Mouse (Mus musculus) heart, embryonic 13.5 days (tissue): ENCODE results near the gene Srr. TPM values are rescaled to one million over a fixed set of nuclear protein-coding genes. Genes with fewer than 3 reads are reported as not detected.

Source experiments
- ATAC-seq: fragments of 200-750 bp; cut with Nextera tagmentation; 2 replicates; pipeline ENCODE4 v1.8.0; 2017; ENCODE audit warnings: moderate TSS enrichment; ENCODE audit not compliant: insufficient number of reproducible peaks, low FRiP score, low TSS enrichment; ENCODE audit errors: extremely low read depth
- H3K27ac ChIP-seq: fragments of 300-500 bp; sonication (generic); replicated peaks from 2 replicates; pipeline ENCODE4 v1.5.1; 2015; ENCODE audit warnings: moderate library complexity, mild to moderate bottlenecking, inconsistent platforms
- H3K27me3 ChIP-seq: fragments of 300-500 bp; sonication (generic); replicated peaks from 2 replicates; pipeline ENCODE4 v1.6.1; 2015; ENCODE audit warnings: mild to moderate bottlenecking, inconsistent platforms
- H3K36me3 ChIP-seq: fragments of 300-500 bp; sonication (generic); 2 replicates; pipeline ENCODE4 v1.6.1; 2015; ENCODE audit warnings: mild to moderate bottlenecking, inconsistent platforms
- H3K4me1 ChIP-seq: fragments of 300-500 bp; sonication (generic); 2 replicates; pipeline ENCODE4 v1.6.1; 2015; ENCODE audit warnings: inconsistent platforms
- H3K4me2 ChIP-seq: fragments of 300-500 bp; sonication (generic); 2 replicates; pipeline ENCODE4 v1.6.1; 2015; ENCODE audit warnings: inconsistent platforms, mild to moderate bottlenecking, moderate library complexity
- H3K4me3 ChIP-seq: fragments of 300-500 bp; sonication (generic); 2 replicates; pipeline ENCODE4 v1.5.1; 2015; ENCODE audit warnings: moderate library complexity, mild to moderate bottlenecking, inconsistent platforms
- H3K9ac ChIP-seq: fragments of 300-500 bp; sonication (generic); 2 replicates; pipeline ENCODE4 v1.6.1; 2015; ENCODE audit warnings: inconsistent platforms, mild to moderate bottlenecking, moderate library complexity
- H3K9me3 ChIP-seq: fragments of 300-500 bp; sonication (generic); 2 replicates; pipeline ENCODE4 v1.6.1; 2016; ENCODE audit warnings: inconsistent platforms
- WGBS: fragments of 180-500 bp; shearing (Covaris S2); methylation state at CpG from one replicate; pipeline ENCODE4 v1.1.7; 2015; ENCODE audit warnings: mixed read lengths; 5-methylcytosine and 5-hydroxymethylcytosine counted together
- polyA plus RNA-seq: library from polyadenylated mRNA; unstranded; fragments of >200 nt; fragmentation: Nextera tagmentation; extraction: Ambion mirVana; gene quantifications from 2 replicates; pipeline ENCODE4 v1.2.1, GENCODE M21; 2015

Gene Srr
- polyA plus RNA-seq, 1 experiment from 2014 or later, result 16.6 TPM

- H3K4me2 ChIP-seq, result no peak overlapping the region
- H3K27me3 ChIP-seq, result no peaks in the 10 kb centered on the region
- no peak overlapping the region for H3K9ac ChIP-seq
- peaks cover 82% of the 10 kb centered on the region for H3K36me3 ChIP-seq
- H3K4me3 ChIP-seq, result no peak overlapping the region
- no peak overlapping the region for H3K27ac ChIP-seq
- H3K4me1 ChIP-seq, result peaks cover 22% of the 10 kb centered on the region
- no peak for ATAC-seq
- WGBS, result 91% methylated on average over 5 of the region's 5 CpGs
- H3K9me3 ChIP-seq, result no peaks in the 10 kb centered on the region
These were observed 23.3 kb downstream of the Srr start for GRCm38 (mm10) chr11:74902416-74902815.

DNA sequence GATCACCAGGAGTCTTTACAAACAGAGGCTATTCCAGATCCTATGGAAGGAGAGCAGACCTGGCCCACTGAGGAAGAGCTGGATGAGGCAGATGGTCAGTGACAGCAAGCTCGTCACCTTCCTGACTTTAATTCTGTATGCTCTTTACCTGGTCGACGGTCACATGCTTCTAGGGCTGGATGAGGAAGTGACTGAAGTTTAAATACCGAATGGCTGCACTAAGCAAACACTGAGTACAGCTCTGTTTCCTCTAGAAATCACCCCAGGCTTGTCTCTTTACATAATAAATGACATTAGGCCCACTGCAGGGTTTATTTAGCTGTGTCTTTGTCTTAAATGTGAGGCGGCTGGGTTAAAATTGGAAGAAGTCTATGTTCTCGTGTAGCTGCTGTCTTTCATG lies 24.2 kb downstream of the Srr start:
- Histone ChIP-seq H3K27me3 (no peaks in the 10 kb centered on the region), H3K36me3 (peaks cover 73% of the 10 kb centered on the region), H3K9me3 (no peaks in the 10 kb centered on the region), H3K4me3 (no peak overlapping the region), H3K4me1 (peaks cover 22% of the 10 kb centered on the region), H3K9ac (no peak overlapping the region), H3K27ac (no peak overlapping the region), H3K4me2 (no peak overlapping the region)
- 86% methylated on average over 6 of the region's 6 CpGs for WGBS
- ATAC-seq, result no peak

DNA sequence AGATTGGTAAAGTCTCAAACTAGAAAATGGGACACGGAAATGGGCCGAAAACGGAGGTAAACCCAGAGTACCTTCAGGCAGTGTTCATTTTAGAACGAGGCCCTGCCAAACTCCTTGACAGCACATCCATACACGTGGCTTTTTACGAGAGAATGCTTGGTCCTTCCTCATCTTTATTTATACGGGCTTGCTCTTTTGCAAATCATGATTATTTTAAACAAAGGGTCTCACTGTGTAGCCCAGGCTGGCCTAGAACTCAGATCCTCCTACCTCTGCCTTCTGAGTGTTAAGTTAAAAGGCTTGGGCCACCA lies 27.3 kb downstream of the Srr start:
- Histone ChIP-seq H3K9me3 (no peaks in the 10 kb centered on the region), H3K27ac (peak overlapping the region; percentile 85)
- WGBS, result under 1% methylated on average over 7 of the region's 7 CpGs

DNA sequence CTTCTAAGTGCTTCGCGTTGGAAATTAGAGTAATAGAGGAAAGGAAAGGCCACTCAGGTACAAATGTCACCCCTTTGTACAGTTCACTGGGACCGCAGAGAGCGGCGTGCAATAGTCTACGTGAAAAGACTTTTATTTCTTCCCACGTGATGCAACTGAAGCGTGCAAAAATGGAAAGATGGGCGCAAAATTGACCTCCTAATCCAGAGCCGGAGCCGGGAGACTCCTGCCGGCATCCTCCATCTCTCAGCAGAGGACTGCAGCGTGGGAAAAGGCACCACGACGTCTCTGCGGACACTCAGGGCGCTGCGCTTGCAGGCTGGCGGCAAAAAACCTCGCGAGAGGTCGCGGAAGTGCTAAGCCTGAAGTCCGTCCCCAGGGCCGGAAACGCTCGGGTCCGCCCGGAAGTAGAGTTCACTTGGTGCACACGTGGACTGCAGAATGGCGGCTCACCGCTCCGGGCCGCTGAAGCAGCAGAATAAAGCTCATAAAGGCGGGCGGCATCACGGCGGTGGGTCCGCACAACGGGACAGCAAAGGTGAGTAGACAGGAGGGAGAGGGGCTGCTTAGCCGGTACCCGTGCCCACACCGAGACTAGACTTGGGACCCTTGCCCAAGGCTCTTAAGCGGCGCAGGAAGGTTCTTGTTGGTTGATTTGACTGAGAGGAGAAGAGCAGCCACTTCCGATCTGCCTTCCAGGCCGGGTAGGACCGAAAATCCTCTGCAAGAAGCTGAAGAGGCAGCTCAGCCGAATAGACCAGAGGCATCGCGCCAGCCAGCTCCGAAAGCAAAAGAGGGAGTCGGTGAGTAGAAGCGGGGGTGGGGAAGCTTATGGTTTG lies 27.9 kb downstream of the Srr start, which contains the start of gene Tsr1:
Gene Tsr1 (plus strand): TSS at position 394 of the 839 bp plus-strand sequence.
- H3K4me3 ChIP-seq, result peak within 1 kb of the TSS; percentile 82
- no peaks in the 10 kb centered on the region for H3K9me3 ChIP-seq
- H3K27me3 ChIP-seq, result no peaks in the 10 kb centered on the region
- peak within 1 kb of the TSS; percentile 88 for H3K4me2 ChIP-seq
- peak; percentile 57 for ATAC-seq
- H3K4me1 ChIP-seq, result peaks cover 34% of the 10 kb centered on the region
- H3K9ac ChIP-seq, result peak within 1 kb of the TSS; percentile 93
- WGBS, result under 1% methylated on average over 54 of the region's 54 CpGs
- H3K36me3 ChIP-seq, result peaks cover 36% of the 10 kb centered on the region
- H3K27ac ChIP-seq, result peak within 1 kb of the TSS; percentile 85

More for the DNA sequence above, 27.3 kb downstream of the Srr start:
- no peak for ATAC-seq
- peak overlapping the region; percentile 82 for H3K4me3 ChIP-seq
- peak overlapping the region; percentile 93 for H3K9ac ChIP-seq
- peak overlapping the region; percentile 88 for H3K4me2 ChIP-seq
- peaks cover 42% of the 10 kb centered on the region for H3K36me3 ChIP-seq
- H3K27me3 ChIP-seq, result no peaks in the 10 kb centered on the region
- peaks cover 34% of the 10 kb centered on the region for H3K4me1 ChIP-seq

GRCm38 (mm10) chr11:74896901-74897677 lies 28.7 kb downstream of the Srr start, which contains the start of gene Sgsm2:
TSS of gene Sgsm2 (minus strand) at chr11:74897060.
- peak within 1 kb of the TSS; percentile 82 for H3K4me3 ChIP-seq
- H3K9ac ChIP-seq, result peak within 1 kb of the TSS; percentile 93
- peak within 1 kb of the TSS; percentile 85 for H3K27ac ChIP-seq
- H3K27me3 ChIP-seq, result no peaks in the 10 kb centered on the region
- H3K9me3 ChIP-seq, result no peaks in the 10 kb centered on the region
- peaks cover 34% of the 10 kb centered on the region for H3K4me1 ChIP-seq
- ATAC-seq, result peak; percentile 52; the same call in 1 of the 2 replicates
- under 1% methylated on average over 53 of the region's 74 CpGs for WGBS
- peaks cover 28% of the 10 kb centered on the region for H3K36me3 ChIP-seq
- peak within 1 kb of the TSS; percentile 88 for H3K4me2 ChIP-seq

GRCm38 (mm10) chr11:74895980-74896900 lies 29.5 kb downstream of the Srr start:
- H3K27ac ChIP-seq, result peak overlapping the region; percentile 85
- H3K4me1 ChIP-seq, result peaks cover 34% of the 10 kb centered on the region
- WGBS, result under 1% methylated on average over 52 of the region's 55 CpGs

GRCm38 (mm10) chr11:74894619-74895018 lies 31.1 kb downstream of the Srr start:
- peaks cover 24% of the 10 kb centered on the region for H3K4me1 ChIP-seq
- H3K9me3 ChIP-seq, result no peaks in the 10 kb centered on the region
- peaks cover 6% of the 10 kb centered on the region for H3K36me3 ChIP-seq
- no peak for ATAC-seq
- H3K4me3 ChIP-seq, result no peak overlapping the region
- H3K27ac ChIP-seq, result no peak overlapping the region
- 76% methylated on average over 4 of the region's 4 CpGs for WGBS
- no peak overlapping the region for H3K4me2 ChIP-seq
- H3K27me3 ChIP-seq, result no peaks in the 10 kb centered on the region
- no peak overlapping the region for H3K9ac ChIP-seq

More at GRCm38 (mm10) chr11:74895980-74896900, 29.5 kb downstream of the Srr start:
- Histone ChIP-seq H3K36me3 (peaks cover 22% of the 10 kb centered on the region), H3K27me3 (no peaks in the 10 kb centered on the region), H3K9ac (peak overlapping the region; percentile 93), H3K4me2 (peak overlapping the region; percentile 88), H3K9me3 (no peaks in the 10 kb centered on the region), H3K4me3 (peak overlapping the region; percentile 82)
- peak; percentile 40; the same call in 1 of the 2 replicates for ATAC-seq

- no peak overlapping the region for H3K9ac ChIP-seq
- no peak for ATAC-seq
- no peaks in the 10 kb centered on the region for H3K9me3 ChIP-seq
- H3K4me3 ChIP-seq, result no peak overlapping the region
- WGBS, result 94% methylated on average over 10 of the region's 10 CpGs
- H3K4me2 ChIP-seq, result no peak overlapping the region
- no peak overlapping the region for H3K27ac ChIP-seq
- H3K27me3 ChIP-seq, result no peaks in the 10 kb centered on the region
- H3K36me3 ChIP-seq, result peaks cover 12% of the 10 kb centered on the region
- H3K4me1 ChIP-seq, result peaks cover 11% of the 10 kb centered on the region
These were observed 42.6 kb downstream of the Srr start for GRCm38 (mm10) chr11:74883098-74883497.

GRCm38 (mm10) chr11:74881979-74882378 lies 43.8 kb downstream of the Srr start:
- Histone ChIP-seq H3K27ac (no peak overlapping the region), H3K4me1 (peaks cover 15% of the 10 kb centered on the region), H3K4me3 (no peak overlapping the region), H3K9ac (peak overlapping the region; percentile 29), H3K36me3 (peaks cover 12% of the 10 kb centered on the region), H3K9me3 (no peaks in the 10 kb centered on the region), H3K27me3 (no peaks in the 10 kb centered on the region), H3K4me2 (peak overlapping the region; percentile 29)
- WGBS, result 42% methylated on average over 14 of the region's 14 CpGs
- no peak for ATAC-seq

DNA sequence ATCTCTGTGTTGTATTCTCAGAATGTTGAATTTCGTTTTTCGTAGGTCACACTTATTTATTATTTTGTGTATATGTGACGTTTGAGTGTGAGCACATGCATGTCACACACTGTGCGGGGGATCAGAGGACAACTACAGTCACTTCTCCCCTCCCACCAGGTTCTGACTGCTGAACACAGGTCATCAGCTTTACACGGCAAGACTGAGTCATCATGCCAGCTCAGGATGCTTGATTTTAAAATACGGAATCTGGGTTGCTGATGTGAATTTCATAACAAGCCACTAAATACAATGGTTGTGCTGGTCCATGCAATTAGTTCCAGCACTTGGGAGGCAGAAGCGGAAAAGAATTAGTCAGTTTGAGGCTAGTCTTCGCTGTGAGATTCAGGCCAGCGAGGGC lies 44.7 kb downstream of the Srr start:
- H3K36me3 ChIP-seq, result peaks cover 12% of the 10 kb centered on the region
- H3K9ac ChIP-seq, result no peak overlapping the region
- ATAC-seq, result no peak
- H3K4me3 ChIP-seq, result no peak overlapping the region
- peaks cover 23% of the 10 kb centered on the region for H3K4me1 ChIP-seq
- no peaks in the 10 kb centered on the region for H3K27me3 ChIP-seq
- 74% methylated on average over 9 of the region's 9 CpGs for WGBS
- H3K9me3 ChIP-seq, result no peaks in the 10 kb centered on the region
- no peak overlapping the region for H3K27ac ChIP-seq
- H3K4me2 ChIP-seq, result no peak overlapping the region
